Mouse (Mus musculus): ENCODE measurements at regions not wholly inside any gene's neighbourhood (a gene's known extent, or its start where the extent isn't known, plus 50 kb on each side); places are given as distances from the start of the nearest gene placed in this dataset.

GRCm38 (mm10) chr4:83949612-83950011 is 424.3 kb downstream of the Ccdc171 start:
- TF ChIP-seq USF1 (IDR thresholded peaks at IDR 0.05; ENCODE audit: low read depth, low read length) (no peak), EP300 (IDR thresholded peaks at IDR 0.05; ENCODE audit: low read depth in 1 of 2, low read length in 2 of 2) (no peak), POLR2A (IDR thresholded peaks at IDR 0.05; ENCODE audit: control insufficient read depth in 1 of 2, insufficient read depth in 1 of 2, low read depth in 1 of 2, low read length in 2 of 2, poor library complexity in 1 of 2) (no peak), ETS1 (IDR thresholded peaks at IDR 0.05; ENCODE audit: low read depth, low read length) (no peak), CTCF (IDR thresholded peaks at IDR 0.05 in 2 of 3, conservative IDR thresholded peaks at IDR 0.05 in 1 of 3; ENCODE audit: control insufficient read depth in 1 of 3, insufficient read depth in 1 of 3, low read depth in 2 of 3, low read length in 3 of 3, poor library complexity in 1 of 3, severe bottlenecking in 1 of 3) (no peak), NRF1 (IDR thresholded peaks at IDR 0.05; ENCODE audit: insufficient read depth, low read depth, low read length, poor library complexity, severe bottlenecking) (no peak), RCOR1 (IDR thresholded peaks at IDR 0.05; ENCODE audit: low read depth, low read length) (no peak), ELF1 (IDR thresholded peaks at IDR 0.05; ENCODE audit: low read depth, low read length) (no peak), MXI1 (IDR thresholded peaks at IDR 0.05; ENCODE audit: low read depth, low read length) (no peak), KAT2A (conservative IDR thresholded peaks at IDR 0.05; ENCODE audit: low read depth, low read length) (no peak), POLR2AphosphoS2 (IDR thresholded peaks at IDR 0.05; ENCODE audit: low read length) (no peak), MAX (IDR thresholded peaks at IDR 0.05; ENCODE audit: low read length) (no peak)

Measured in MEL (cell line).